Mouse (Mus musculus): ENCODE measurements at regions not wholly inside any gene's neighbourhood (a gene's known extent, or its start where the extent isn't known, plus 50 kb on each side); places are given as distances from the start of the nearest gene placed in this dataset.

DNA sequence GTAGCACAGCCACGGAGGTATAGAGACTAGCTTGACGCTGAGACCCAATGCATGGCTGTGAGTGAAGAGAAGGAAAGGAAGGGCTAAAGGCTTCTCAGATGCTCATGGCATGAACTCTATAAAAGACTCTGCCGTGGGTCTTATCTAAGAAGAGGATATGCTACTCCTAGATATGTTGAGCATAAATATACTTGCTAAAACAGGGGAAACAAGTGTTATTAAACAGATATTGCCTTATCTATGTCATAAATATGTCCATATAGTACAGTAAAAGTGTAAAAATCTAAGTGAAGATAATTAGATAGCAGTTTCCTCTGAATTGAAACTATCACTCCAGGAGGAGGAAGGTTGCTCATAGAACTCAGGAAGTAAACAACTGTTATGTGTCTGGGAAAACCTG is 128.2 kb upstream of the Cep162 start:
- Histone ChIP-seq H3K36me3 (no peaks in the 10 kb centered on the region), H3K9ac (replicated peaks) (no peak overlapping the region), H3K27ac (no peak overlapping the region), H3K4me1 (replicated peaks) (no peaks in the 10 kb centered on the region), H3K9me3 (no peaks in the 10 kb centered on the region), H3K4me3 (replicated peaks) (no peak overlapping the region), H3K27me3 (peaks cover 28% of the 10 kb centered on the region), H3K4me2 (replicated peaks) (no peak overlapping the region)
- no peak for ATAC-seq
- 90% methylated on average over 3 of the region's 3 CpGs for WGBS

DNA sequence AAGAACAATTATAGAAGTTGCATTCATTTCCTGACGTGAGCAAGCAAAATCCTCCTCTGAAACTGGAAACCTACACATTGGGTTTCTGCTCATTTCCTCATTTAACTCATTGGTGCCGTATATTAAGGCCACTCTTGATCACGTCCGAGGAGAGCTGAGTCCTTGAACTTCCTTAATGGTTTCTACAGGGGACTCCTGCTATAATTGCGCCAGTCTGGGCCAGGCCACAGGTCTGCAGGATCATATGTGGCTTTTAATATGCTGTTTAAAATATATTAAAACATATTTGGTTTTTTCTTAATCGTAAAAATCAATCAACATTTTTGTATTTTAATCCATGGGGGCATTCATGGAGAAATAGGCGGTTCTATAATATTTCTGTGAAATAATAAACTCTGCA is 122.6 kb upstream of the Cep162 start:
- H3K9me3 ChIP-seq = no peaks in the 10 kb centered on the region
- H3K27me3 ChIP-seq = peaks cover 71% of the 10 kb centered on the region
- no peak overlapping the region for H3K9ac ChIP-seq (replicated peaks)
- no peak for ATAC-seq
- no peaks in the 10 kb centered on the region for H3K4me1 ChIP-seq (replicated peaks)
- H3K4me3 ChIP-seq (replicated peaks) = no peak overlapping the region
- H3K36me3 ChIP-seq = no peaks in the 10 kb centered on the region
- WGBS = 90% methylated on average over 7 of the region's 7 CpGs
- H3K27ac ChIP-seq = no peak overlapping the region
- H3K4me2 ChIP-seq (replicated peaks) = no peak overlapping the region

DNA sequence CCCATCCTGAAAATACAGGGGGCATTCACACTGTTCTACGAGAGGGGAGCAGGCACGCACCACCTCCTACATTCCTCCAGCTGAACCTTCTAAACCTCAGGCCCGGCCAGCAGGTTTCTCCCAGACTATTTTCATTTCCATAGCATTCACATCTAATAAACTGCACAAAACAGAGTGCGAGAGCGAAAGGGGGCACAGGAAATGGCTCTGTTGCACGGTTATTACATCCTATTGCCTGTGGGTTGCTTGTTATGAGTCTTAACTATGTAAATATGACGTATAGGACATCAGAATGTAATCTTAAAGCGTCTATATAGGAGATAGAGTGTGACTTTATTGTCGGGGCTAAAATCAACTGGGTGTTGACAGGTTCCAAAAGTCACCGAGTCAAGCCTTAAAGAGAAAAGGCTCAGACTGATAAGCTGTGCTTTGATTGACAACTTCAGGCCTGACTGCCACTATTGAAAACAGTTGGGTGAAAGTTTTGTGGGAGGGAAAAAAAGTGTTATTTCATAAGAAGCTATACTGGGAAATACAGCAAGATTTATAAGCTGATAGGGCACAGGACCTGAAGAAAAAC is 121.5 kb upstream of the Cep162 start:
- Histone ChIP-seq H3K36me3 (no peaks in the 10 kb centered on the region), H3K4me1 (replicated peaks) (no peaks in the 10 kb centered on the region), H3K27me3 (peaks cover 69% of the 10 kb centered on the region), H3K4me2 (replicated peaks) (no peak overlapping the region), H3K4me3 (replicated peaks) (no peak overlapping the region), H3K27ac (no peak overlapping the region), H3K9me3 (no peaks in the 10 kb centered on the region), H3K9ac (replicated peaks) (no peak overlapping the region)
- WGBS = 75% methylated on average over 10 of the region's 10 CpGs
- no peak for ATAC-seq

DNA sequence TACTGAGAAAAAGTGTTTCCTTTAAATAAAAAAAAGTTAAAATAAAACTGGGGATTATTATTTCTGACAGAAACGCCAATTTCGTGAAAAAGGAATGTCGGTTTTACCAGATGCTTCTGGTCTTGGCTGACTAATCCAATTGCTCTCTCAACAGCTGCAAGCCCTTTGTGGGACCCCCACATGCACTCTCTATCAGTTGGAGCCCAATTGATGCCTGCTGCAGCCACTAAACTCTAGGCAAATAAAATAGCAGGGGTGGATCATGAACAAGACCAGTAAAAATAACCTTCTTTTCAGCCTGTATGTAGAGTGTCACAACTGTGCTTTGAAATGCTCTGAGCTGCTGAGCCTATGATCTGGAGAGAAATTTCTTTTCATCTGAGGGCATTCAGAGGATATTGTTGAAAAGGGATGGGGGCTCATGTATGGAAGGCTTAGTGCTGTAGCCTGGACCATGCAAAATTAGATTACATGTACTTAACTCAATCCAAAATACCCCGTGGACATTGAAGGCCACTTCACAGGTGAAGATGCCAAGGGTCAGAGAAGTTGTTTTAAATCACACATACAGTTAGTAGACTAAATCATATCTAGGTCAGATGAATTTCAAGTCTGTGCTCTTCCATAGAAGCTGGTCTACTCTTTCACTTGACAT is 117.0 kb upstream of the Cep162 start:
- 47% methylated on average over 4 of the region's 4 CpGs for WGBS
- no peak overlapping the region for H3K27ac ChIP-seq
- peak; percentile 56 for ATAC-seq
- H3K4me1 ChIP-seq (replicated peaks) = no peaks in the 10 kb centered on the region
- H3K4me2 ChIP-seq (replicated peaks) = no peak overlapping the region
- H3K27me3 ChIP-seq = peaks cover 72% of the 10 kb centered on the region
- no peaks in the 10 kb centered on the region for H3K9me3 ChIP-seq
- no peak overlapping the region for H3K4me3 ChIP-seq (replicated peaks)
- no peaks in the 10 kb centered on the region for H3K36me3 ChIP-seq
- no peak overlapping the region for H3K9ac ChIP-seq (replicated peaks)

DNA sequence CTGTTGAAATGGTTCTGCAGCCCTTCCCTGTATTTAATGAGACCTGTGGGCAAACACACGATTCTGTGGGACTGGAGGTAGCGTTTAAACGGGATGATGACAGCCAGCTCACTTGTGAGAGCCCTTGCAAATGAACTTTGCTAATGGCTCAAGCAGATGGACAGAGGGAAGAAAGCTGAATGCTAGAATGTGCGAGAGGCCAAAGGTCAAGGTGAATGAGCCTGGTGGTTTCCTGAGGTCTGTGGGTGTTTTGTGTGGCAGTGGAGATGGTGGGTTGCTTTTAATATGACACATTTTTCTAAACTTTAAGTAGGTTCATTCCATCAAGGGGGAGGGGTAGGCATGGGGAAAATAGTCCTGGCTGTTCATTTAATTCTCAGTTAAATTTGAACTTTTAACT is 113.7 kb upstream of the Cep162 start:
- Histone ChIP-seq H3K4me3 (replicated peaks) (no peak overlapping the region), H3K27ac (no peak overlapping the region), H3K36me3 (no peaks in the 10 kb centered on the region), H3K4me2 (replicated peaks) (no peak overlapping the region), H3K9ac (replicated peaks) (no peak overlapping the region), H3K9me3 (no peaks in the 10 kb centered on the region), H3K4me1 (replicated peaks) (no peaks in the 10 kb centered on the region), H3K27me3 (peaks cover 61% of the 10 kb centered on the region)
- WGBS = 59% methylated on average over 4 of the region's 4 CpGs
- no peak for ATAC-seq

DNA sequence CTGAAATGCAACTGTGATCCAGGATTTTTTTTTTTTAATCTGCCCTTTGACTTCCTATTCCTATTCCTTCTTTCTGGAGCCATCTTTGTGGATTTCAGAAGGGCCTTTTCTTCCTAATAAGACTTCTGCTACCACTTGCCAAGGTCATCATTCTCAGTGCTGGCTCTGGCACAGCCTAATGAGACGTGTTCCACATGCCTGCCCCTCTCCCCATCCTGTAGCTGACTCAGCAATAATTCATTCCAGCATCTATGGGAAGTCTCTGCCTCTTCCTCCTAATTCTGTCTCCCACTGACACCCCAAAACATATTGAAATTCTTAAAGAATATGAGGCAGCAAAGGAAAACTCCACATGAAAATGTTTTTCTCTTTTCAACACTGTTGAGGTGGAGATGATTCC is 91.7 kb upstream of the Cep162 start:
- no peak for ATAC-seq
- no peak overlapping the region for H3K4me2 ChIP-seq (replicated peaks)
- no peaks in the 10 kb centered on the region for H3K36me3 ChIP-seq
- H3K27me3 ChIP-seq = no peaks in the 10 kb centered on the region
- 63% methylated on average over 1 of the region's 1 CpGs for WGBS
- H3K9ac ChIP-seq (replicated peaks) = no peak overlapping the region
- H3K9me3 ChIP-seq = no peaks in the 10 kb centered on the region
- no peak overlapping the region for H3K27ac ChIP-seq
- H3K4me3 ChIP-seq (replicated peaks) = no peak overlapping the region
- no peaks in the 10 kb centered on the region for H3K4me1 ChIP-seq (replicated peaks)

DNA sequence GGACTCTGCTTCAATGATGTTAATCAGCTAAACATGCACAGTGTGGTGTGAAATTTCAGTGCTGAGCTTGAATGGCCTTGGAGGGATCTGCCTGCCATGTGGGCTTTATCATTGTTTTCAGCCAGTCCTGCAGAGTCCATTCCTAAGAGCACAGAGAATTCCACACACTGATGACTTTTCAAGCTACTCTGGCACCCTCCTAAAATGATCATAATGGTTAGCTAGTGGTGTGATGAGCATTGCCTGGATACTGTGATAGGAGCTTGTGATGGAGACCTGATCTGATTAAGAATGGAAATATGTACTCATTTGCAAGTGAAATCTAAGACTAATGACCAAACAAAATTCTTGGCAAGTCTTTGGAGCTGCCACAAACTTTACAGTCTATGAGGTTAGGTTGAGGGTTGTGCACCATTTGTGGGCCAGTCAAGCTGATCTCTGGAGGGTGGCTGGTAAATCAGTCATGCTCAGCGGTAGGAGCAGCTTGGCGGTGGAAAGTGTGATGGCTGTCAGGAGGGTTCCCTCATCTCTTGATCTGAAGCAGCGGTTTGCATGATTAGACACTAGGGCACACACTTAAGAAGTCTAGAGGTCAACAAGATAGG is 91.0 kb upstream of the Cep162 start:
- 0 out of 2 replicates have a peak, but pooled peaks have one; percentile 27 for ATAC-seq
- no peak overlapping the region for H3K9ac ChIP-seq (replicated peaks)
- no peak overlapping the region for H3K4me2 ChIP-seq (replicated peaks)
- WGBS = 58% methylated on average over 3 of the region's 3 CpGs
- no peaks in the 10 kb centered on the region for H3K9me3 ChIP-seq
- H3K36me3 ChIP-seq = no peaks in the 10 kb centered on the region
- no peaks in the 10 kb centered on the region for H3K4me1 ChIP-seq (replicated peaks)
- H3K4me3 ChIP-seq (replicated peaks) = no peak overlapping the region
- H3K27ac ChIP-seq = no peak overlapping the region
- H3K27me3 ChIP-seq = no peaks in the 10 kb centered on the region

DNA sequence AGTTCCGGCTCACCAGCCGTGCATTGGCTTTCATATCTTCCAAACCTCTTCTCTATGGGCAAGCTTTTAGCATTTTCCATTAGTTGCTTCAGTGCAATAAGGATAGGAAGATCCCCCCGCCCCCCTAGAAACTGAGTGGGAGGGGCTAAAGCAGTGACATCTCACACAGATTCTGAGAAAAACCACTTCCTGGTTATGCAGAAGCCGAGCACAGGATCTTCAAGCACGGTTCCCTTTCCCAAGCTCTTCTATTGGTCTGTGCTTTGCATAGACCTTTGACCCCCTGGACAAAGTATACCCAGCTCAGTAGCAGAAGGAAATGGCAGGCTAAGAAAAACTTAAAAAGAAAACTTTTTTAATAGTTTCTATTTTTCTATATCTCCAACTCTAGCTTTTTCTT is 86.1 kb upstream of the Cep162 start:
- Histone ChIP-seq H3K4me2 (replicated peaks) (no peak overlapping the region), H3K9ac (replicated peaks) (no peak overlapping the region), H3K9me3 (no peaks in the 10 kb centered on the region), H3K27me3 (no peaks in the 10 kb centered on the region), H3K36me3 (no peaks in the 10 kb centered on the region), H3K4me3 (replicated peaks) (no peak overlapping the region), H3K27ac (no peak overlapping the region), H3K4me1 (replicated peaks) (no peaks in the 10 kb centered on the region)
- 82% methylated on average over 5 of the region's 5 CpGs for WGBS
- ATAC-seq = no peak

DNA sequence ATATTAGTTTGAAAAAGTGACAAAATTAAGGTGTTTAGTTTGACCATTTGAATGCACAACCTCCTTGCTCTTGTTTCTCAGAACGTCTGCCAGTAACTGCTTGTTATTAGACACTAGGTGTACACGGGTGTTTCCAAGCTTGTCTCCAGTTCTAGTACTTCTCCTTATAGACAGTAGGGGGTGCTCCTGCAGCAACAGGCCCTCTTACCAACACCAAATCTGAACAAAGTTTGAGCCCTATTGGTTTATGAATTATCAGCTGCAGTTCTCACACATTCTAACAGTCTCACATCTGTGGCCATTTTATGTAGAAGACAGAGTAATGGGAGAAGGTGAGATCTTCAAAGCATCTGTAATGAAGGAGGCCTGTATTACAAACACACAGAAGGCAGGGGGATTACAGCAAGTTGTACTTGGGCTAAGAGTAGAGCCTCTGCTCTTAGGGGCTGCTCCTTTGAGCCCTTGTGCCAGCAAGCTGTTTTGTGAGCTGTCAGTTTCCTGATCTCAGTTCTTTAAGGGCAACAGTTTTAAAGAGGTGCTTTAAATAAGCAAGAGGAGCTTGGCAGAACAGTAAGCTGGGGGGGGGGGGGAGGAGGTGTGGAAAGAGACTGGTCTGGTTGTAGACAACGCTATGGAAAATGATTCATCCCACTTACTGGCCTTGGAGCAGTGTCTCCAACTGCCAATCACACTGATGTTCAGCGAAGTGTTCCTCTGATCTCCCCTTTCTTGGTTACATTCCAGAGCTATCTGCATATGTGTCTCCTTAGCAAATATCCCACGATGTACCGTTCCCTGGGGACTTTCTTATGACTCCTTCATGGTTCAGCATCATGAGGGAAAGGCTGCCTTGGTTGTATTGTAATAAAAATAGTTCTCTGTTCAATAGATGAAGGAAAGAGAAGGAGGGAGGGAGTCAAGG is 71.3 kb upstream of the Cep162 start:
- Histone ChIP-seq H3K4me2 (replicated peaks) (no peak overlapping the region), H3K9ac (replicated peaks) (no peak overlapping the region), H3K27ac (no peak overlapping the region), H3K27me3 (no peaks in the 10 kb centered on the region), H3K9me3 (no peaks in the 10 kb centered on the region), H3K36me3 (no peaks in the 10 kb centered on the region), H3K4me3 (replicated peaks) (no peak overlapping the region), H3K4me1 (replicated peaks) (no peaks in the 10 kb centered on the region)
- 74% methylated on average over 6 of the region's 6 CpGs for WGBS
- ATAC-seq = no peak

DNA sequence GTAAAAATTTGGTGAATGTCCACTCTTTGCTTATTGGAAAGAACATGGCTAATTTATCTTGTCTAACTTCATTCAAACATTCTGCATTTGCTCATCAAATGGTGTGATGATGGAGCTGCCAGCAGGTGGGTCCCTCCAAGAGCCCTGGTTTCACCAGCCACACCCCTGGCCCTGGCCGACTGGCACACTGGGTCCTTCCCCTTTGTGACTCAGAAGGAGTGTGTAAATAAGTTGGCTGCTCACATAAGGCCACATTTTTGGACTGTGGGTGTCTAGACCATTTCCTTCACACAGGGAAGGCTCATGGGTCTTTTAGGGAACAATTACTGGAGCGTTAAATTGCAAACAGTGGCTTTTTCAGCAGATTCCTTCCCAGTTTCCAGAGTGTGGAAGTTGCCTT is 68.4 kb upstream of the Cep162 start:
- H3K36me3 ChIP-seq = no peaks in the 10 kb centered on the region
- no peaks in the 10 kb centered on the region for H3K9me3 ChIP-seq
- no peak overlapping the region for H3K9ac ChIP-seq (replicated peaks)
- no peaks in the 10 kb centered on the region for H3K4me1 ChIP-seq (replicated peaks)
- H3K4me2 ChIP-seq (replicated peaks) = no peak overlapping the region
- H3K27ac ChIP-seq = no peak overlapping the region
- no peak overlapping the region for H3K4me3 ChIP-seq (replicated peaks)
- 80% methylated on average over 2 of the region's 2 CpGs for WGBS
- H3K27me3 ChIP-seq = no peaks in the 10 kb centered on the region
- no peak for ATAC-seq

DNA sequence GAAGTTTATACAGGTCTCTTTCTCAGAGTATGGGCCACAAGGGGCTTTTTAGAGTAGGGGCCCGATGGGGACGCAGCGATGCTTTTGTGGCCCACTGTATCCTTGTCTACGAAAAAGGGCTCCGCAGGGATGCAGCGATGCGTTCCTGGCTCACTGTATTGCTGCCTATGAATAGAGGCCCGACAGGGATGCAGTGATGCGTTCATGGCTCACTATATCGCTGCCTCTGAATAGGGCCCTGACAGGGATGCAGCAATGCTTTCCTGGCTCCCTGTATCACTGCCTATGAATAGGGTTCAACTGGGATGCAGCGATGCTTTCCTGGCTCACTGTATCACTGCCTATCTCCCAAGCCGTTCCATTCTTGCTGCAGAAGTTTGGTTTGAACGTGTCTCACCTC is 65.4 kb upstream of the Cep162 start:
- ATAC-seq = no peak
- Histone ChIP-seq H3K4me2 (replicated peaks) (no peak overlapping the region), H3K36me3 (no peaks in the 10 kb centered on the region), H3K27ac (no peak overlapping the region), H3K4me1 (replicated peaks) (no peaks in the 10 kb centered on the region), H3K4me3 (replicated peaks) (no peak overlapping the region), H3K27me3 (no peaks in the 10 kb centered on the region), H3K9ac (replicated peaks) (no peak overlapping the region), H3K9me3 (no peaks in the 10 kb centered on the region)
- WGBS = 71% methylated on average over 13 of the region's 13 CpGs

DNA sequence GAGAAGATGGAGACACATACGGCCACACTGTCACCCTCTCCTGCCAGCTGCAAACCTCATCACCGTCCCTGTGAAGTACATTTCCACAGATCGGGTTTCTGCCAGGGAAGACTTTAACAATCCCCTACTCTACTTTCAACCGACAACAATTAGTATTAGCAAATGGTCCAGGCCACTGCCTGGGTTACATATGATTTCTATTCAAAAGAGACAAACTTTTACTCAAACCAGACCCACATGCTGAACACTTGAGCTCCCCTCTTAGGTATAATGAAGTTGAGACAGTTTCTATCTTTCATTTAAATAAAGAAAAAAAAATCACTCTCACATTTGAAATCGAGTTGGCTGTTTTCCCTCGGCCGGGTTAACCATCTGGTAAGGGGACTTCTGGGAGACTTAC is 63.4 kb upstream of the Cep162 start:
- no peak for ATAC-seq

More for the DNA sequence above, 63.4 kb upstream of the Cep162 start:
- H3K4me1 ChIP-seq (replicated peaks) = no peaks in the 10 kb centered on the region
- H3K36me3 ChIP-seq = no peaks in the 10 kb centered on the region
- no peak overlapping the region for H3K27ac ChIP-seq
- no peak overlapping the region for H3K4me2 ChIP-seq (replicated peaks)
- H3K27me3 ChIP-seq = no peaks in the 10 kb centered on the region
- no peak overlapping the region for H3K4me3 ChIP-seq (replicated peaks)
- no peak overlapping the region for H3K9ac ChIP-seq (replicated peaks)
- 81% methylated on average over 7 of the region's 7 CpGs for WGBS
- H3K9me3 ChIP-seq = no peaks in the 10 kb centered on the region

All from midbrain, embryonic 13.5 days (tissue).